Mouse (Mus musculus) CH12.LX (cell line): ENCODE results near the gene Fgfr2.

Source experiments
- BHLHE40 ChIP-seq: IDR thresholded peaks from 2 replicates; pipeline ENCODE4 v1.6.1; 2011; ENCODE audit warnings: mild to moderate bottlenecking, low read depth, low read length, improper control_type of control experiment
- CHD1 ChIP-seq: IDR thresholded peaks from 2 replicates; pipeline ENCODE4 v1.6.1; 2012; ENCODE audit warnings: low read depth, low read length, improper control_type of control experiment, inconsistent platforms
- CHD2 ChIP-seq: IDR thresholded peaks from 2 replicates; pipeline ENCODE4 v1.6.1; 2011; ENCODE audit warnings: low read length, improper control_type of control experiment
- CTCF ChIP-seq, 2 experiments: IDR thresholded peaks in 1 of 2; conservative IDR thresholded peaks in 1 of 2; 2 replicates each; pipeline ENCODE4 v1.5.1; 2011 to 2012; ENCODE audit warnings: low read depth in 2 of 2, low read length in 2 of 2, improper control_type of control experiment in 1 of 2, inconsistent platforms in 1 of 2, mild to moderate bottlenecking in 1 of 2, moderate library complexity in 1 of 2
- EP300 ChIP-seq: IDR thresholded peaks from 2 replicates; pipeline ENCODE4 v1.6.1; 2011; ENCODE audit warnings: low read length, improper control_type of control experiment
- MAX ChIP-seq: IDR thresholded peaks from 2 replicates; pipeline ENCODE4 v1.6.1; 2011; ENCODE audit warnings: low read length, improper control_type of control experiment
- MEF2A ChIP-seq: IDR thresholded peaks from 2 replicates; pipeline ENCODE4 v1.6.1; 2014; ENCODE audit warnings: low read depth, mild to moderate bottlenecking, inconsistent platforms, low read length, improper control_type of control experiment, borderline replicate concordance
- POLR2A ChIP-seq: IDR thresholded peaks from 2 replicates; pipeline ENCODE4 v1.6.1; 2011; ENCODE audit warnings: low read depth, mild to moderate bottlenecking, improper control_type of control experiment, low read length
- UBTF ChIP-seq: IDR thresholded peaks from 2 replicates; pipeline ENCODE4 v1.6.1; 2012; ENCODE audit warnings: low read depth, mild to moderate bottlenecking, inconsistent platforms, low read length, improper control_type of control experiment, moderate library complexity
- USF1 ChIP-seq: IDR thresholded peaks from 2 replicates; pipeline ENCODE4 v1.6.1; 2014; ENCODE audit warnings: low read depth, mild to moderate bottlenecking, inconsistent platforms, low read length, improper control_type of control experiment
- ZKSCAN1 ChIP-seq: IDR thresholded peaks from 2 replicates; pipeline ENCODE4 v1.6.1; 2012; ENCODE audit warnings: low read depth, inconsistent platforms, low read length, improper control_type of control experiment, borderline replicate concordance

GRCm38 (mm10) chr7:131331688-131332087 is 1791.5 kb downstream of the Fgfr2 start:
- no peak for TF ChIP-seq MAX
- no peak for TF ChIP-seq POLR2A
- TF ChIP-seq MEF2A = no peak
- TF ChIP-seq CTCF (conservative IDR thresholded peaks at IDR 0.05 in 1 of 2, IDR thresholded peaks at IDR 0.05 in 1 of 2; ENCODE audit: low read depth in 2 of 2, low read length in 2 of 2) = no peak
- no peak for TF ChIP-seq BHLHE40
- no peak for TF ChIP-seq UBTF
- TF ChIP-seq CHD1 = no peak
- no peak for TF ChIP-seq CHD2
- no peak for TF ChIP-seq EP300
- no peak for TF ChIP-seq ZKSCAN1
- no peak for TF ChIP-seq USF1
